Mouse (Mus musculus): ENCODE data around the gene Cpsf3. TPM values are rescaled to one million over a fixed set of nuclear protein-coding genes. Genes with fewer than 3 reads are reported as not detected.

Gene Cpsf3
- total and polyA plus RNA-seq, 3 experiments = 39.8 to 58.2 TPM; not detected in 1

DNA sequence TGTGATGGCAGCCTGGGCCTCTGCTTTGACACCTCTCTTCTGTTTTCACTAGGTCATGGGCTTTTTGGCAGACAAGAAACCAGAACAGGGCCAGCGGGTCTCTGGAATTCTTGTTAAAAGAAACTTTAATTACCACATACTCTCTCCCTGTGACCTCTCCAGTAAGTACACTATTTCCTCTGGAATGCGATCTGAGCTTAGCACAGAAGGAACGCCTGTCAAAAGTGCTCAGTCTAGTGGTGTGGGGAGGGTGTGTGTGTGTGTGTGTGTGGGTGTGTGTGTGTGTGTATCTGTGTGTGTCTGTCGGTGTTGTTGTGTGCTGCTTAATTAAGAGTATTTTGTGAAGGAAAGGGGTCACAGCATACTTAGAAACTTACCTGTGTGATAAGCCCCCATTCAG, 21.5 kb downstream of the Cpsf3 start:
- Histone ChIP-seq H3K4me1 (ENCODE audit: control insufficient read depth in 1 of 2, insufficient read depth in 2 of 2, low read length in 2 of 2) (no peaks in the 10 kb centered on the region), H3K9me3 (replicated peaks; ENCODE audit: insufficient read depth, low read length) (no peaks in the 10 kb centered on the region), H3K79me2 (ENCODE audit: control insufficient read depth, insufficient read depth, low read length, poor library complexity) (no peaks in the 10 kb centered on the region), H3K9ac (ENCODE audit: control insufficient read depth, low read depth, low read length, poor library complexity, severe bottlenecking) (no peak overlapping the region), H3K36me3 (ENCODE audit: control insufficient read depth in 1 of 2, insufficient read depth in 2 of 2, low read length in 2 of 2) (no peaks in the 10 kb centered on the region; a peak in 1 of 4 replicates), H3K4me3 (ENCODE audit: control insufficient read depth in 1 of 2, insufficient read depth in 1 of 2, low read depth in 2 of 2, low read length in 2 of 2) (no peak overlapping the region), H3K27me3 (ENCODE audit: control insufficient read depth in 1 of 2, insufficient read depth in 2 of 2, low read length in 2 of 2) (no peaks in the 10 kb centered on the region), H3K27ac (ENCODE audit: control insufficient read depth, low read depth, low read length) (no peak overlapping the region)
- DNase-seq (ENCODE audit: low read depth, low spot score) = no peak
- TF ChIP-seq MXI1 (IDR thresholded peaks at IDR 0.05; ENCODE audit: low read depth, low read length) = no peak
- no peak for TF ChIP-seq CHD2 (IDR thresholded peaks at IDR 0.05; ENCODE audit: low read length)
- TF ChIP-seq KAT2A (conservative IDR thresholded peaks at IDR 0.05; ENCODE audit: low read depth, low read length) = no peak
- TF ChIP-seq USF1 (IDR thresholded peaks at IDR 0.05; ENCODE audit: low read depth, low read length) = no peak
- no peak for TF ChIP-seq SIN3A (IDR thresholded peaks at IDR 0.05; ENCODE audit: low read length)
- no peak for TF ChIP-seq ZC3H11A (IDR thresholded peaks at IDR 0.05; ENCODE audit: low read depth, low read length)
- no peak for TF ChIP-seq ELF1 (IDR thresholded peaks at IDR 0.05; ENCODE audit: low read depth, low read length)
- TF ChIP-seq RAD21 (IDR thresholded peaks at IDR 0.05; ENCODE audit: low read depth, low read length) = no peak
- TF ChIP-seq E2F4 (IDR thresholded peaks at IDR 0.05; ENCODE audit: borderline replicate concordance, low read depth, low read length) = no peak
- TF ChIP-seq BHLHE40 (IDR thresholded peaks at IDR 0.05; ENCODE audit: borderline replicate concordance, low read depth, low read length) = no peak
- TF ChIP-seq MEF2A (IDR thresholded peaks at IDR 0.05; ENCODE audit: extremely low read depth, insufficient replicate concordance, low read depth, low read length, poor library complexity, severe bottlenecking) = no peak
- TF ChIP-seq NRF1 (IDR thresholded peaks at IDR 0.05; ENCODE audit: insufficient read depth, low read depth, low read length, poor library complexity, severe bottlenecking) = no peak
- no peak for TF ChIP-seq MYC (IDR thresholded peaks at IDR 0.05; ENCODE audit: low read depth, low read length)
- no peak for TF ChIP-seq NELFE (IDR thresholded peaks at IDR 0.05; ENCODE audit: low read depth, low read length)
- TF ChIP-seq HCFC1 (IDR thresholded peaks at IDR 0.05; ENCODE audit: low read depth, low read length) = no peak
- no peak for TF ChIP-seq ZMIZ1 (IDR thresholded peaks at IDR 0.05; ENCODE audit: low read depth, low read length)
- TF ChIP-seq TBP (IDR thresholded peaks at IDR 0.05; ENCODE audit: low read depth, low read length) = no peak
- TF ChIP-seq ZKSCAN1 (IDR thresholded peaks at IDR 0.05; ENCODE audit: low read depth, low read length) = no peak
- TF ChIP-seq USF2 (IDR thresholded peaks at IDR 0.05; ENCODE audit: borderline replicate concordance in 1 of 2, insufficient read depth in 1 of 2, low read depth in 1 of 2, low read length in 2 of 2) = no peak

DNA sequence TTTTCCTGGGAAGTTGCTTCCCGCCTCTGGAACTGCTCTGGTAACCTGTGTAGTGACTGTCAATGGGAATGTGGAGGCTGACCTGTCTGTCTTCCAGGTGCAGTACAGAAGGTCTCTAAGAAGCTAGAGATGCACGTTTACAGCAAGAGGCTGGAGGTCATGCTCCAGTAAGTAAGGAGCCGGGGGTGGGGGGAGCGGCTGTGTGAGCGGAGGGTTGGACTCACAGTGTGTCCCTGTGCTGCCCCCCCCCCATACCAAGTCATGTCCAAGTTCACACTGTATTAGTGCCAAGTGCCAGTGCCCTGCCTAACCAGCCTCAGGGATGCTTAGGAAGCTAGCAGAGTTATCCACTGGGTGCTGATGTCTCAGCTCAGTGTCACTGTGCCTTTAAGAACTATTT, 27.0 kb downstream of the Cpsf3 start:
- no peak overlapping the region for H3K9ac ChIP-seq (ENCODE audit: control insufficient read depth, low read depth, low read length, poor library complexity, severe bottlenecking)

More for the DNA sequence above, 27.0 kb downstream of the Cpsf3 start:
- H3K4me1 ChIP-seq (ENCODE audit: control insufficient read depth in 1 of 2, insufficient read depth in 2 of 2, low read length in 2 of 2) = peaks cover 0 to 2% of the 10 kb centered on the region in 2 experiments; a peak in 1 of 4 replicates
- DNase-seq (ENCODE audit: low read depth, low spot score) = no peak
- no peaks in the 10 kb centered on the region; a peak in 2 of 4 replicates for H3K36me3 ChIP-seq (ENCODE audit: control insufficient read depth in 1 of 2, insufficient read depth in 2 of 2, low read length in 2 of 2)
- no peak overlapping the region for H3K4me3 ChIP-seq (ENCODE audit: control insufficient read depth in 1 of 2, insufficient read depth in 1 of 2, low read depth in 2 of 2, low read length in 2 of 2)
- H3K27me3 ChIP-seq (ENCODE audit: control insufficient read depth in 1 of 2, insufficient read depth in 2 of 2, low read length in 2 of 2) = no peaks in the 10 kb centered on the region
- no peak overlapping the region for H3K27ac ChIP-seq (ENCODE audit: control insufficient read depth, low read depth, low read length)
- no peaks in the 10 kb centered on the region for H3K9me3 ChIP-seq (replicated peaks; ENCODE audit: insufficient read depth, low read length)
- peaks cover 4% of the 10 kb centered on the region; the same call in 1 of the 2 replicates for H3K79me2 ChIP-seq (ENCODE audit: control insufficient read depth, insufficient read depth, low read length, poor library complexity)
- TF ChIP-seq POLR2AphosphoS2 (IDR thresholded peaks at IDR 0.05; ENCODE audit: low read length) = no peak
- TF ChIP-seq CTCF (IDR thresholded peaks at IDR 0.05 in 2 of 3, conservative IDR thresholded peaks at IDR 0.05 in 1 of 3; ENCODE audit: control insufficient read depth in 1 of 3, insufficient read depth in 1 of 3, low read depth in 2 of 3, low read length in 3 of 3, poor library complexity in 1 of 3, severe bottlenecking in 1 of 3) = no peak
- no peak for TF ChIP-seq MEF2A (IDR thresholded peaks at IDR 0.05; ENCODE audit: extremely low read depth, insufficient replicate concordance, low read depth, low read length, poor library complexity, severe bottlenecking)

Measured in MEL (cell line).